Mouse (Mus musculus): ENCODE measurements at regions not wholly inside any gene's neighbourhood (a gene's known extent, or its start where the extent isn't known, plus 50 kb on each side); places are given as distances from the start of the nearest gene placed in this dataset.

GRCm38 (mm10) chr12:9997571-9997970 lies 372.2 kb upstream of the Nt5c1b start:
- intact Hi-C loops (cut with DNase I; ENCODE audit: low total_unique reads), result no loop called here
- no peak for DNase-seq

GRCm38 (mm10) chr12:9999933-10000332 lies 369.8 kb upstream of the Nt5c1b start:
- no peak for DNase-seq
- intact Hi-C loops (cut with DNase I; ENCODE audit: low total_unique reads), result no loop called here

GRCm38 (mm10) chr12:10008473-10008872 lies 361.3 kb upstream of the Nt5c1b start:
- DNase-seq, result no peak
- intact Hi-C loops (cut with DNase I; ENCODE audit: low total_unique reads), result no loop called here

- intact Hi-C loops (cut with DNase I; ENCODE audit: low total_unique reads), result no loop called here
- DNase-seq, result no peak
Observed at GRCm38 (mm10) chr12:10016710-10017581, 352.8 kb upstream of the Nt5c1b start.

- DNase-seq, result no peak
- intact Hi-C loops (cut with DNase I; ENCODE audit: low total_unique reads), result no loop called here
Observed at GRCm38 (mm10) chr12:10035479-10035878, 334.3 kb upstream of the Nt5c1b start.

GRCm38 (mm10) chr12:10062006-10062514 lies 307.7 kb upstream of the Nt5c1b start:
- DNase-seq, result no peak
- intact Hi-C loops (cut with DNase I; ENCODE audit: low total_unique reads), result no loop called here

- no peak for DNase-seq
- intact Hi-C loops (cut with DNase I; ENCODE audit: low total_unique reads), result no loop called here
Observed at GRCm38 (mm10) chr12:10078341-10078740, 291.4 kb upstream of the Nt5c1b start.

- intact Hi-C loops (cut with DNase I; ENCODE audit: low total_unique reads), result no loop called here
- peak; percentile 6 for DNase-seq
Observed at GRCm38 (mm10) chr12:10079482-10079881, 290.3 kb upstream of the Nt5c1b start.

GRCm38 (mm10) chr12:10112874-10113453 lies 256.8 kb upstream of the Nt5c1b start:
- intact Hi-C loops (cut with DNase I; ENCODE audit: low total_unique reads), result no loop called here
- DNase-seq, result no peak

GRCm38 (mm10) chr12:10122102-10122501 lies 247.7 kb upstream of the Nt5c1b start:
- intact Hi-C loops (cut with DNase I; ENCODE audit: low total_unique reads), result no loop called here
- no peak for DNase-seq

GRCm38 (mm10) chr12:10127995-10128573 lies 241.7 kb upstream of the Nt5c1b start:
- intact Hi-C loops (cut with DNase I; ENCODE audit: low total_unique reads), result no loop called here
- DNase-seq, result no peak

- no peak for DNase-seq
- intact Hi-C loops (cut with DNase I; ENCODE audit: low total_unique reads), result no loop called here
Observed at GRCm38 (mm10) chr12:10134141-10134540, 235.6 kb upstream of the Nt5c1b start.

GRCm38 (mm10) chr12:10135915-10136314 lies 233.9 kb upstream of the Nt5c1b start:
- no peak for DNase-seq
- intact Hi-C loops (cut with DNase I; ENCODE audit: low total_unique reads), result no loop called here

- intact Hi-C loops (cut with DNase I; ENCODE audit: low total_unique reads), result no loop called here
Observed at GRCm38 (mm10) chr12:10140131-10140530, 229.6 kb upstream of the Nt5c1b start.

GRCm38 (mm10) chr12:10160837-10161236 lies 208.9 kb upstream of the Nt5c1b start:
- no peak for DNase-seq
- intact Hi-C loops (cut with DNase I; ENCODE audit: low total_unique reads), result no loop called here

More at GRCm38 (mm10) chr12:10140131-10140530, 229.6 kb upstream of the Nt5c1b start:
- DNase-seq, result no peak

- no peak for DNase-seq
- intact Hi-C loops (cut with DNase I; ENCODE audit: low total_unique reads), result no loop called here
Observed at GRCm38 (mm10) chr12:10168042-10168441, 201.7 kb upstream of the Nt5c1b start.

GRCm38 (mm10) chr12:10168581-10168980 lies 201.2 kb upstream of the Nt5c1b start:
- no peak for DNase-seq
- intact Hi-C loops (cut with DNase I; ENCODE audit: low total_unique reads), result no loop called here

- no peak for DNase-seq
- intact Hi-C loops (cut with DNase I; ENCODE audit: low total_unique reads), result no loop called here
Observed at GRCm38 (mm10) chr12:10178718-10179117, 191.1 kb upstream of the Nt5c1b start.

GRCm38 (mm10) chr12:10179147-10179814 lies 190.5 kb upstream of the Nt5c1b start:
- intact Hi-C loops (cut with DNase I; ENCODE audit: low total_unique reads), result no loop called here
- no peak for DNase-seq

Data from gastrocnemius, postnatal 14 days (tissue).